Mouse (Mus musculus) small intestine, adult 10 weeks (tissue): ENCODE measurements around the gene Vrtn. TPM values are rescaled to one million over a fixed set of nuclear protein-coding genes. Genes with fewer than 3 reads are reported as not detected.

Experiments
- polyA plus RNA-seq: library from polyadenylated mRNA; stranded (reverse); fragments of 350-450 nt; fragmentation: Illumina TruSeq; extraction: RNeasy Lipid Tissue Mini Kit (QIAGEN cat#74804); gene quantifications from one replicate; pipeline ENCODE4 v1.2.3, GENCODE M21; 2014; ENCODE audit warnings: low replicate concordance

Vrtn gene
- polyA plus RNA-seq = not detected

GRCm38 (mm10) chr12:84640654-84641053 is at the start of gene Vrtn:
Gene Vrtn, plus strand, starts transcription at chr12:84641019.

GRCm38 (mm10) chr12:84616977-84617630 is 23.7 kb upstream of the Vrtn start, which contains the start of gene Abcd4:
Gene Abcd4, minus strand, starts transcription at chr12:84617413.

GRCm38 (mm10) chr12:84698319-84699081 is 57.7 kb downstream of the Vrtn start, which contains the start of gene Syndig1l:
Gene Syndig1l, minus strand, starts transcription at chr12:84698831.

Other genes starting within 250 kb of the Vrtn start
- gene Entpd5, start 232.0 kb upstream of the Vrtn start, polyA plus RNA-seq = 222 TPM
- 2.3 TPM for gene Bbof1, start 231.9 kb upstream of the Vrtn start, polyA plus RNA-seq
- 5.7 TPM for gene Rnf113a2, start 223.8 kb upstream of the Vrtn start, polyA plus RNA-seq
- gene Aldh6a1, start 190.0 kb upstream of the Vrtn start, polyA plus RNA-seq = 77.5 TPM
- gene Lin52, start 189.6 kb upstream of the Vrtn start, polyA plus RNA-seq = 13.1 TPM
- gene Vsx2, start 71.3 kb upstream of the Vrtn start, polyA plus RNA-seq = not detected
- 2.6 TPM for gene Abcd4, start 23.6 kb upstream of the Vrtn start, polyA plus RNA-seq
- gene Syndig1l, start 57.8 kb downstream of the Vrtn start, polyA plus RNA-seq = not detected
- gene Npc2, start 132.1 kb downstream of the Vrtn start, polyA plus RNA-seq = 13.6 TPM
- 141 TPM for gene Isca2, start 132.2 kb downstream of the Vrtn start, polyA plus RNA-seq
- gene Ltbp2, start 235.5 kb downstream of the Vrtn start, polyA plus RNA-seq = 0.52 TPM